Mouse (Mus musculus) heart, embryonic 15.5 days (tissue): ENCODE measurements at regions not wholly inside any gene's neighbourhood (a gene's known extent, or its start where the extent isn't known, plus 50 kb on each side); places are given as distances from the start of the nearest gene placed in this dataset.
A peak's percentile ranks its signal among the peaks of the same experiment; 100 is the strongest.

Experiments used
- ATAC-seq: fragments of 200-750 bp; cut with Nextera tagmentation; replicated peaks from 2 replicates; pipeline ENCODE4 v1.8.0; 2017; ENCODE audit warnings: low read depth, moderate TSS enrichment; ENCODE audit not compliant: insufficient number of reproducible peaks, insufficient read depth, low FRiP score
- H3K27ac ChIP-seq: fragments of 300-500 bp; sonication (generic); 2 replicates; pipeline ENCODE4 v1.5.1; 2015; ENCODE audit warnings: mild to moderate bottlenecking, inconsistent platforms
- H3K27me3 ChIP-seq: fragments of 300-500 bp; sonication (generic); 2 replicates; pipeline ENCODE4 v1.6.1; 2015; ENCODE audit warnings: inconsistent platforms
- H3K36me3 ChIP-seq: fragments of 300-500 bp; sonication (generic); 2 replicates; pipeline ENCODE4 v1.6.1; 2015; ENCODE audit warnings: mild to moderate bottlenecking, inconsistent platforms
- H3K4me1 ChIP-seq: fragments of 300-500 bp; sonication (generic); replicated peaks from 2 replicates; pipeline ENCODE4 v1.6.1; 2015; ENCODE audit warnings: inconsistent platforms
- H3K4me2 ChIP-seq: fragments of 300-500 bp; sonication (generic); 2 replicates; pipeline ENCODE4 v1.6.1; 2015; ENCODE audit warnings: inconsistent platforms, mild to moderate bottlenecking, moderate library complexity
- H3K4me3 ChIP-seq: fragments of 300-500 bp; sonication (generic); 2 replicates; pipeline ENCODE4 v1.5.1; 2015; ENCODE audit warnings: mild to moderate bottlenecking, inconsistent platforms
- H3K9ac ChIP-seq: fragments of 300-500 bp; sonication (generic); 2 replicates; pipeline ENCODE4 v1.6.1; 2015; ENCODE audit warnings: mild to moderate bottlenecking, inconsistent platforms
- H3K9me3 ChIP-seq: fragments of 300-500 bp; sonication (generic); replicated peaks from 2 replicates; pipeline ENCODE4 v1.6.1; 2016; ENCODE audit warnings: inconsistent platforms
- WGBS: fragments of 180-500 bp; shearing (Covaris S2); methylation state at CpG from one replicate; pipeline ENCODE4 v1.1.7; 2015; ENCODE audit warnings: mixed read lengths; 5-methylcytosine and 5-hydroxymethylcytosine counted together

DNA sequence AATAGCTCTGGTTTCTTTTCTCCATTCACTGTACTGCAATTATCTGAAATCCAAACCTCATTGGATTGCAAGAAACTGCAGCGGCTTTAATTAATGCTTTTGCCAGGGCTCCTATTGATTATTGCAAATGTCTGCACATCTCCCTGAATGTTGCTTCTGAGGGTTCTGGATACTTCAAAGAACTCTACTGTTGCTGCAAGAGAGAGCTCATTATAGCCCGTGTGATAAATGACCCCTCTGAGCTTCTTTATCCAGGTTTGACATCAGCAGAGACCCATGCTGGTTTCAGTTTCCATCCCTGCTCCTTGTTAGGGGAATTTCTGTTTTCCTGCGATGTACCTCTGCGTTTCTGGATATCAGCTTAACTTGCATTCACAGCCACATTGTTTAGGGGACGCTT lies 78.4 kb upstream of the Nav3 start:
- H3K4me3 ChIP-seq = no peak overlapping the region
- H3K4me2 ChIP-seq = no peak overlapping the region
- no peak overlapping the region for H3K27ac ChIP-seq
- H3K9me3 ChIP-seq = no peaks in the 10 kb centered on the region
- ATAC-seq = no peak
- H3K4me1 ChIP-seq = no peaks in the 10 kb centered on the region
- no peaks in the 10 kb centered on the region for H3K36me3 ChIP-seq
- H3K9ac ChIP-seq = no peak overlapping the region
- no peaks in the 10 kb centered on the region for H3K27me3 ChIP-seq
- WGBS = 39% methylated on average over 5 of the region's 5 CpGs

DNA sequence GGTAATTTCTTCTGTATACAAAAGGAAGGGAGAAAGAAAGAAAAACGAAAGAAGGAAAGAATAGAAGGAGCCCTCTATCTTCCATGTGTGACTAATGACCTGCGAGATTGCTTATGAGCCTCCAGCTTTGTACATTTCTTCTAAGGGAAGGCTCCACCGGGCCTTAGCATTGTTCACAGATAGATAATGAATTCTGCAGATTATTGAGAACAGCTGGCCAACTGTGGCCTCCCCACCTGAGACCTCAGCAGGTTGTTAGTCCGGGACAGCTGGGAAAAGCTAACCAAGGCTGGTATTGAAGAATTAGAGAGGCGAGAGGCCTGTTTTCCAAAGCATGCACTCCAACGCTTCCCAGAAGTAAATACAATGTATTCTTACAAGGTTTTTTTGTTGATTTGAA lies 86.7 kb upstream of the Nav3 start:
- no peak overlapping the region for H3K9ac ChIP-seq
- no peak overlapping the region for H3K27ac ChIP-seq
- no peaks in the 10 kb centered on the region for H3K27me3 ChIP-seq
- H3K4me1 ChIP-seq = no peaks in the 10 kb centered on the region
- H3K4me2 ChIP-seq = no peak overlapping the region
- no peak overlapping the region for H3K4me3 ChIP-seq
- ATAC-seq = no peak
- H3K36me3 ChIP-seq = no peaks in the 10 kb centered on the region
- WGBS = 67% methylated on average over 6 of the region's 6 CpGs
- no peaks in the 10 kb centered on the region for H3K9me3 ChIP-seq

DNA sequence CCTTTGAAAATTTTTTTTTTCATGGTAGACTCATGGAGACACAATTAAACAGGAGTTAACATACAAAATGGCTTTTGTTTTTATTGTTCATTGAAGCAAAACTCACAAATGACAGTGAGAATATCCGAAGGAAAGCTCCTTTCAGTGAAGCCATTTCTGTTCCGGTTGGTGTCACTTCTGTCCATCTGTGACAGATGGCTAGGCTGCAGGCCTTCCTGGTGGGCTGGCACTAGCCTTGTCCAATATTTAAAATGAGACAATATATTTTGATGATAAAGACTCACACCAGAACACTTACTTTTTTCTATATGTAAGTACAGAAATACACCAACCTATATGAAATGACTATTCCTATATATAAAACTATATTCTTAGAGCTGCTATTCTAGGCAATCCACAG lies 92.4 kb upstream of the Nav3 start:
- H3K4me2 ChIP-seq = no peak overlapping the region
- H3K36me3 ChIP-seq = no peaks in the 10 kb centered on the region
- H3K4me3 ChIP-seq = no peak overlapping the region
- ATAC-seq = no peak
- no peak overlapping the region for H3K9ac ChIP-seq
- WGBS = 81% methylated on average over 2 of the region's 2 CpGs
- no peaks in the 10 kb centered on the region for H3K9me3 ChIP-seq
- no peak overlapping the region for H3K27ac ChIP-seq
- H3K27me3 ChIP-seq = no peaks in the 10 kb centered on the region
- no peaks in the 10 kb centered on the region for H3K4me1 ChIP-seq

DNA sequence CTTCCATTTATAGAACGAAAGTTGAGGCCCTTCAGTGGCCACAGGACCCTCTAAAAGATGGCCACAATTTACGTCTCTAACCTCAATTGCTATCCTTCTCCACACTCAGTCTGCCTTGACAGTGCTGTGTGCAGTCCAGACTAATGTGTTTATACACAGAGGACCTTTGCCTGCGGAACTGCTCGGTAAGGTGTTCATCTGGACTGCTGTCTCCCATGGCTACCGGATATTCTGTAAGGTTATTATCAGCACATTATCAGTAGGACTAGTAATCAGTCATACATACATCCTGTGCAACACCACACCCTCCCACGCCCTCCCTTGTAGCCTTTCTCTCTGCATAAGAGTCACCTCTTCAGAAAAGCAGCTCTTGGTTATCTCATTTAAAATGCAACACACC lies 98.0 kb upstream of the Nav3 start:
- Histone ChIP-seq H3K4me1 (no peaks in the 10 kb centered on the region), H3K27me3 (no peaks in the 10 kb centered on the region), H3K9me3 (no peaks in the 10 kb centered on the region), H3K4me3 (no peak overlapping the region), H3K4me2 (no peak overlapping the region), H3K9ac (no peak overlapping the region), H3K27ac (no peak overlapping the region), H3K36me3 (no peaks in the 10 kb centered on the region)
- 43% methylated on average over 6 of the region's 6 CpGs for WGBS
- ATAC-seq = no peak

DNA sequence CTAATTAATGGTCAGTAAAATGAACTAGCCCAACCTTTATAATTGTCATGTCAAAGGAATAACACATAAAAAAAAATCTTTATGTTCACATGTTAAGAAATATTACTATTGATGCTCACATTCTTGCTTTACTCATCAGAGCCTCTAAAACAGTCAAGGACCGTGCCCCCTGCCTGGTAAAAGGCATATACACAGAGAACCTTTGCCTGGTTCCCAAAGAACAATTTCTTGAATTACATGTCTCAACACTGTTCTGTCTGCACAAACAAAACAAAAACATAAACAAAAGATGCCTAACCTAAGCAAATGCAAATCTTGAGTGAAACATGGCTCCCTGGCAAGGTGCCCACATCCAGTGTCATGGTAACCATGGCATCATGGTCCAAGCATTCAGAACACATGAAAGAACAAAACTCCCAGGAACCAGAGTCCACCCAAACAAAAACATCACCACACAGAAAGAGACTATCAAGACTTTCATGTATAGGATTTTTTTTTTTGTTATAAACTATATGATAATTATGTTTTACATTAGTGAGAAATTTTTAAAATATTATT lies 100.4 kb upstream of the Nav3 start:
- no peak for ATAC-seq
- H3K9ac ChIP-seq = no peak overlapping the region
- H3K27me3 ChIP-seq = no peaks in the 10 kb centered on the region
- H3K27ac ChIP-seq = no peak overlapping the region
- no peaks in the 10 kb centered on the region for H3K36me3 ChIP-seq
- no peak overlapping the region for H3K4me2 ChIP-seq
- H3K4me3 ChIP-seq = no peak overlapping the region
- no peaks in the 10 kb centered on the region for H3K9me3 ChIP-seq
- WGBS = 94% methylated on average over 1 of the region's 1 CpGs
- H3K4me1 ChIP-seq = no peaks in the 10 kb centered on the region

DNA sequence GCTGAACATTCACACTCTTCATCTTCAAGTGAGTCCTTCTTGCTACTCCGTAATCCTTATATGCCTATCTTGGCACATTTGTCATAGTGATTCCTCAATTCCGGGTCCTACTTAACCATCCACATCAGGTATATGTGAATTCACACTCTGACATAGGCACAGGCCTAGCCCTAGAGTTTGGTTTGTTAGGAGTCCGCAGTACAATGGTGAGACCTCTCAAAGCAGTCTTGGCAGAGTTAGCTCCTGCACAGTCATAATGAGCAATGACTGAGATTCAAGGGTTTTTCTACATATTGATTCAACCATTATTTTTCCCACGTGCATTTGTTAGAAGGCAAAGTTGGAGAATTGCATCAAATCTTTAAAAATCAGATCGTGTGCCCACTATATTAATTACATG lies 107.1 kb upstream of the Nav3 start:
- Histone ChIP-seq H3K4me1 (no peaks in the 10 kb centered on the region), H3K4me3 (no peak overlapping the region), H3K9ac (no peak overlapping the region), H3K27me3 (no peaks in the 10 kb centered on the region), H3K4me2 (no peak overlapping the region), H3K36me3 (no peaks in the 10 kb centered on the region), H3K9me3 (no peaks in the 10 kb centered on the region), H3K27ac (no peak overlapping the region)
- ATAC-seq = no peak
- WGBS = 80% methylated on average over 5 of the region's 5 CpGs

DNA sequence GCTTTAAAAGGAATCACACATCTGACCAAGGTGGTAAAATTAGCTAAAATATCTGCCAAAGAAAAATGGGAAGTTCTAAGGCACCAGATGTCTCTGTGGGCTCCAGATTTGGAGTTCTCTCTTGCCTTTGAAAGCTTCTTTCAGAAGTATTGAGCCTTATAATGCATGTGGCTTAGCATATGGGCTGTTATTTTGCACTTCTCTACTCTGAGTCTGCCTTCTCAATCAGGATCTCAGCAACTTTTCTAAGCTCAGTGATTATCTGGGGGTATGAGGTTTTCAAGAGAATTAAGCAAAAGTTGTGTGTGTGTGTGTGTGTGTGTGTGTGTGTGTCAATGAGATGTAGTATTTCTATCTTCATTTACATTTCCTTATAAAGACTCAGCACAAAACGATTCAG lies 107.6 kb upstream of the Nav3 start:
- Histone ChIP-seq H3K4me2 (no peak overlapping the region), H3K9me3 (no peaks in the 10 kb centered on the region), H3K4me1 (no peaks in the 10 kb centered on the region), H3K27me3 (no peaks in the 10 kb centered on the region), H3K4me3 (no peak overlapping the region), H3K36me3 (no peaks in the 10 kb centered on the region), H3K27ac (no peak overlapping the region), H3K9ac (no peak overlapping the region)
- WGBS = 66% methylated on average over 1 of the region's 1 CpGs
- no peak for ATAC-seq

DNA sequence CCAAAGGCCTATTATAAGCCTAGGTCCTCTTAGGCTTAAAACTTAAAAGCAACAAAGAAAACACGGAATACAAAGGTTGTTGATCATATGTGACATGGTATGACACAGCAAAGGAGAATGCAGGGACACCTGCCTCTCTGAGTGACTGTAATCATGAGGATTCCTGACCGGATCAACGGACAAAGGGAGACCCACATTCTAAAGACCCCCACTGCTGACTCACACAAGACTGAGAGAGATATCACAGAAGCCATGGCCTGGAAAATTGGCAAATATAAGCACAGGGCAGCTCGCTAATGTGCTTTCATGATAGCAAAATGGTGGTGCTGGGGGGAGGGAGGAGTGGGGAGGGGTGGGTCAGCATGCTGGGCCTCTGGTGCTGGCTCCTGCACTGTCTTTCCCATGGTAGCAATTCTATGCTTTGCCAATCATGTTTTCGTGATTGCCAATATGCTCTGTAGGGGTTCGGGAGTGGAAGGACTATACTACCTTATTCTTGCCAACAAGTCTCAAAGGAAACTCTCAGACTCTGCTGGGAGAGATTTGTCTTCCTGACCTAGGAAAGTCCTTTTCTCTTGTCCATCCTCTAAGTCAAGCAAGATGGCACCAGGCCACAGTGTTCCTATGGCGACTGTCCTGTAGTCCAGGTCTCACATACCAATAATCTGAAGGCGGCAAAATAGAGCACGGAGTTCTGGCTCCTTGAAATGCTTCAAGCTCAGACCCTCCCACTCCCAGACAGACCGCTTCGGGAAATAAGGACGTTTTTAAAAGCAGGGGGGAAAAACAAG lies 110.5 kb upstream of the Nav3 start:
- H3K4me2 ChIP-seq = no peak overlapping the region
- H3K27ac ChIP-seq = no peak overlapping the region
- H3K9ac ChIP-seq = no peak overlapping the region
- no peaks in the 10 kb centered on the region for H3K4me1 ChIP-seq
- H3K4me3 ChIP-seq = no peak overlapping the region
- WGBS = 82% methylated on average over 12 of the region's 12 CpGs
- no peak for ATAC-seq
- H3K36me3 ChIP-seq = no peaks in the 10 kb centered on the region
- no peaks in the 10 kb centered on the region for H3K27me3 ChIP-seq
- no peaks in the 10 kb centered on the region for H3K9me3 ChIP-seq

DNA sequence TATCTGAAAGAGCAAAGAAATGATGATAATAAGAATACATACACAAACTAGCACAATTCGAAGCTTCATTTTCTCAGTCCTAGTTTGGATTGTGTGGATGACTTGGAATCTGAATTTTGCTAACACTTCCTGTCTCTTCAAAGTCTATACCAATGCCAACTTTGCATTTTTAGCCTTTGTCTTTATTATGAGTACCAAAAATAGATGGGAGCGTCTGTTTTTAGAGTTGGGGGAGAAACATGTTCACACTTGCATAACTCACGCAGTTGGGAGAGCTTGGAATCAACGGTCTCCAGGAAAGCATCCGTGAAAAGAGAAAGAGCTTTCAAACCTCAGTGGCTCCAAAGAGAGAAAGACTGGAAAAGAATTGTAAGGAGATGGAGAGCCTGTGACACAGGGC lies 114.5 kb upstream of the Nav3 start:
- Histone ChIP-seq H3K4me3 (no peak overlapping the region), H3K4me1 (no peaks in the 10 kb centered on the region; the same call in none of the 2 replicates), H3K9me3 (no peaks in the 10 kb centered on the region), H3K9ac (no peak overlapping the region), H3K27me3 (no peaks in the 10 kb centered on the region), H3K36me3 (no peaks in the 10 kb centered on the region), H3K27ac (no peak overlapping the region), H3K4me2 (no peak overlapping the region)
- WGBS = 54% methylated on average over 5 of the region's 5 CpGs
- ATAC-seq = no peak

DNA sequence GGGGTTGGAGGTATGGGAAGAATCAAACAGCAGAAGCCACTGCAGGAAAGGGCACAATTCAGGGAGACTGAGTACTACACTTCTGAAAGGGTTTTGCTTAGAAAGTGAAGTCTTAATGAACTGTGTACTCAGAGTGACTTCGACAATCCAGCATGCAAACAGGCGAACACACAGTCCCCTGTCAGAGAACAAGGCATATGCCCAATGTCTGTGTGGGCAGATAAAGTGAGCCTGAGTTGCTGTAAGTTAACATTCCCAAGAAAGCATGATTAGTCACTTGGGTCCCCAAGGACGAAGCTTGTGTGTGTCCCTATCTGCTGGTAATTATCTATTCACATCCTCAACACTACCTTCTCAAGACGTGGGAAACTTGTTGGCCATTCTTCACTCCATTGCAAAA lies 115.2 kb upstream of the Nav3 start:
- H3K9me3 ChIP-seq = no peaks in the 10 kb centered on the region
- no peak; the same call in 1 of the 2 replicates for ATAC-seq
- no peak overlapping the region for H3K9ac ChIP-seq
- 0 out of 2 replicates have a peak overlapping the region, but pooled peaks have one; percentile 2 for H3K27ac ChIP-seq
- H3K4me2 ChIP-seq = no peak overlapping the region
- H3K36me3 ChIP-seq = no peaks in the 10 kb centered on the region
- H3K4me3 ChIP-seq = no peak overlapping the region
- no peaks in the 10 kb centered on the region for H3K27me3 ChIP-seq
- 54% methylated on average over 4 of the region's 4 CpGs for WGBS
- no peaks in the 10 kb centered on the region; the same call in none of the 2 replicates for H3K4me1 ChIP-seq

DNA sequence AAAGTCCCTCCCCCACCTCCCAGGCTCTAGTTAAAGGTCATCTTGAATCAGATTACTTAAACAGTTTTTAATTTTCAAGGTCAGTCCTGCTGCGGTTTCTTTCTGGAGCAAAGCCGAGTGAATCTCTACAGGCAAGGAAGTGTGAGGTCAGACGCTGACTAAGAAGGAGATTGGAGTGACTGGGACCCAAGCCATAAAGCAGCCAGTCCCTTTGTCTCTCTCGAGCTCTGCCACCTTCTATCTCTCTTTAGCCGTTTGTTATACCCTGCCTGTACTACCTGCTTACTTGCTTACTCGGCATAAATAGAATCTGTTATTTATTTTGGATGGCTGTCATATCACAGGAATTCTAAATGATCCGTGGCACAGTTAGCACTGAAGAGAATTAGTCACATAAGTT lies 117.5 kb upstream of the Nav3 start:
- Histone ChIP-seq H3K9ac (no peak overlapping the region), H3K36me3 (no peaks in the 10 kb centered on the region), H3K27me3 (no peaks in the 10 kb centered on the region), H3K9me3 (no peaks in the 10 kb centered on the region), H3K4me3 (no peak overlapping the region), H3K4me1 (no peaks in the 10 kb centered on the region; the same call in none of the 2 replicates), H3K4me2 (no peak overlapping the region), H3K27ac (no peak overlapping the region)
- WGBS = 39% methylated on average over 7 of the region's 7 CpGs
- ATAC-seq = no peak

DNA sequence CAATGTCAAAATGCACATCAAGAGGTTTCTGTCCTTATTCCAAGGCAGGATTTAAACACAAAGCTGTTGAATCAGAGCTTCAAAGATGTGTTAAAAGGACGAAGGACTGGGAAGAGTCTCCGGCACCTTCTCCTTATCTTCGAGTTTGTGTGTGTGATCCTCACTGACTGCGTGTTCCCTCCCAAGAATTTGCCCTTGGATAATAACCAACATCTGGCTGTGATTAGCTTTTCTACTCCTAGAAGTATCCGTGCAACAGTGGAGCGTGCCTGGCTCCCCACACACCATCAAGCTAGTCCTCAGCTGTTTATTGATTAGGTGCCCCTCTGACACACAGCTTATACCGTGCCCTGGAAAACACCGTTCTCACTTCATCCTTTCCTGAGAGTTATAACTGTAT lies 130.0 kb upstream of the Nav3 start:
- Histone ChIP-seq H3K36me3 (no peaks in the 10 kb centered on the region), H3K9ac (no peak overlapping the region), H3K27ac (no peak overlapping the region), H3K4me1 (0 out of 2 replicates have a peak, but pooled peaks cover 6% of the 10 kb centered on the region), H3K27me3 (no peaks in the 10 kb centered on the region), H3K4me3 (no peak overlapping the region), H3K4me2 (no peak overlapping the region), H3K9me3 (no peaks in the 10 kb centered on the region)
- ATAC-seq = no peak
- 44% methylated on average over 8 of the region's 8 CpGs for WGBS
